Mouse (Mus musculus) bone marrow macrophage, adult 2 months (primary cell): ENCODE measurements around the gene Rhbg. TPM values are rescaled to one million over a fixed set of nuclear protein-coding genes. Genes with fewer than 3 reads are reported as not detected.

Experiments used
- H3K27ac ChIP-seq: 2 replicates; pipeline ENCODE4 v1.5.1; 2012; ENCODE audit warnings: low read depth, low read length; ENCODE audit not compliant: insufficient read depth
- H3K4me1 ChIP-seq: 2 replicates; pipeline ENCODE4 v1.6.1; 2012; ENCODE audit warnings: low read length; ENCODE audit not compliant: control insufficient read depth, insufficient read depth
- H3K4me3 ChIP-seq: 2 replicates; pipeline ENCODE4 v1.5.1; 2012; ENCODE audit warnings: mild to moderate bottlenecking, low read length, moderate library complexity; ENCODE audit not compliant: insufficient read depth
- CTCF ChIP-seq: IDR thresholded peaks from 2 replicates; pipeline ENCODE4 v1.5.1; 2012; ENCODE audit warnings: low read depth, mild to moderate bottlenecking, low read length, moderate library complexity
- POLR2A ChIP-seq: IDR thresholded peaks from 2 replicates; pipeline ENCODE4 v1.6.1; 2012; ENCODE audit warnings: mild to moderate bottlenecking, low read depth, low read length, borderline replicate concordance
- polyA plus RNA-seq: library from polyadenylated mRNA; stranded (reverse); fragments of >200 nt; gene quantifications from 2 replicates; pipeline ENCODE4 v1.2.4, GENCODE M21; 2012; ENCODE audit not compliant: missing spikeins, insufficient read depth, insufficient read length

Rhbg gene
- polyA plus RNA-seq, 1 experiment, result not detected

GRCm38 (mm10) chr3:88215553-88216004 lies 38.9 kb downstream of the Rhbg start:
- H3K4me1 ChIP-seq, result no peaks in the 10 kb centered on the region
- H3K27ac ChIP-seq, result no peak overlapping the region
- peak overlapping the region; percentile 58 for H3K4me3 ChIP-seq
- TF ChIP-seq POLR2A (no peak), CTCF (no peak)

- Histone ChIP-seq H3K4me3 (peak overlapping the region; percentile 58), H3K27ac (no peak overlapping the region)
- TF ChIP-seq POLR2A, result no peak
- no peak for TF ChIP-seq CTCF
Observed at GRCm38 (mm10) chr3:88214971-88215552, 39.4 kb downstream of the Rhbg start.

GRCm38 (mm10) chr3:88214197-88214938 lies 40.1 kb downstream of the Rhbg start:
- Histone ChIP-seq H3K27ac (no peak overlapping the region), H3K4me3 (peak overlapping the region; percentile 58), H3K4me1 (0 out of 2 replicates have a peak, but pooled peaks cover 2% of the 10 kb centered on the region)
- TF ChIP-seq CTCF (no peak), POLR2A (no peak)

More at GRCm38 (mm10) chr3:88214971-88215552, 39.4 kb downstream of the Rhbg start:
- no peaks in the 10 kb centered on the region for H3K4me1 ChIP-seq

GRCm38 (mm10) chr3:88213019-88213418 lies 41.5 kb downstream of the Rhbg start:
- TF ChIP-seq POLR2A (no peak), CTCF (no peak)
- H3K27ac ChIP-seq, result no peak overlapping the region
- H3K4me1 ChIP-seq, result 0 out of 2 replicates have a peak, but pooled peaks cover 2% of the 10 kb centered on the region
- H3K4me3 ChIP-seq, result no peak overlapping the region

- Histone ChIP-seq H3K4me1 (0 out of 2 replicates have a peak, but pooled peaks cover 2% of the 10 kb centered on the region), H3K4me3 (no peak overlapping the region), H3K27ac (no peak overlapping the region)
- TF ChIP-seq CTCF (no peak), POLR2A (no peak)
Observed at GRCm38 (mm10) chr3:88212356-88212755, 42.2 kb downstream of the Rhbg start.

GRCm38 (mm10) chr3:88210918-88211317 lies 43.6 kb downstream of the Rhbg start:
- Histone ChIP-seq H3K4me3 (no peak overlapping the region), H3K4me1 (0 out of 2 replicates have a peak, but pooled peaks cover 2% of the 10 kb centered on the region), H3K27ac (no peak overlapping the region)
- TF ChIP-seq CTCF, result no peak
- no peak for TF ChIP-seq POLR2A

GRCm38 (mm10) chr3:88210121-88210520 lies 44.4 kb downstream of the Rhbg start:
- Histone ChIP-seq H3K27ac (no peak overlapping the region), H3K4me3 (no peak overlapping the region), H3K4me1 (0 out of 2 replicates have a peak, but pooled peaks cover 2% of the 10 kb centered on the region)
- TF ChIP-seq CTCF, result no peak
- no peak for TF ChIP-seq POLR2A

GRCm38 (mm10) chr3:88209306-88209705 lies 45.2 kb downstream of the Rhbg start:
- H3K4me1 ChIP-seq, result 0 out of 2 replicates have a peak, but pooled peaks cover 2% of the 10 kb centered on the region
- no peak overlapping the region for H3K27ac ChIP-seq
- TF ChIP-seq CTCF (no peak), POLR2A (no peak)
- no peak overlapping the region for H3K4me3 ChIP-seq

- no peak for TF ChIP-seq CTCF
- TF ChIP-seq POLR2A, result no peak
- Histone ChIP-seq H3K4me1 (0 out of 2 replicates have a peak, but pooled peaks cover 2% of the 10 kb centered on the region), H3K27ac (no peak overlapping the region), H3K4me3 (no peak overlapping the region)
Observed at GRCm38 (mm10) chr3:88208226-88208720, 46.2 kb downstream of the Rhbg start.
